Mouse (Mus musculus) C2C12 (cell line): ENCODE results near the gene Gm17087. TPM values are rescaled to one million over a fixed set of nuclear protein-coding genes. Genes with fewer than 3 reads are reported as not detected.

Experiments used
- H3K27me3 ChIP-seq: one replicate; pipeline ENCODE4 v1.6.1; 2011; ENCODE audit not compliant: control insufficient read depth, insufficient read depth, insufficient read length
- H3K36me3 ChIP-seq: one replicate; pipeline ENCODE4 v1.6.1; 2011; ENCODE audit not compliant: control insufficient read depth, insufficient read depth
- H3K4me3 ChIP-seq: one replicate; pipeline ENCODE4 v1.5.1; 2011; ENCODE audit warnings: mild to moderate bottlenecking, control low read depth; ENCODE audit not compliant: poor library complexity, insufficient read depth, severe bottlenecking
- H3K79me2 ChIP-seq: one replicate; pipeline ENCODE4 v1.6.1; 2011; ENCODE audit not compliant: control insufficient read depth, insufficient read depth
- H3K79me3 ChIP-seq: one replicate; pipeline ENCODE4 v1.6.1; 2011; ENCODE audit warnings: low read depth, control low read depth
- H3ac ChIP-seq: one replicate; pipeline ENCODE3; 2011; ENCODE audit warnings: low read depth; ENCODE audit not compliant: control insufficient read depth, insufficient read length
- CEBPB ChIP-seq: IDR thresholded peaks from one replicate; pipeline ENCODE4 v1.6.1; 2011; ENCODE audit warnings: low read depth, mild to moderate bottlenecking, control low read depth, moderate library complexity
- CTCF ChIP-seq: IDR thresholded peaks from one replicate; pipeline ENCODE4 v1.5.1; 2011; ENCODE audit not compliant: control insufficient read depth, insufficient read depth, insufficient read length
- FOSL1 ChIP-seq: IDR thresholded peaks from one replicate; pipeline ENCODE4 v1.8.0; 2011; ENCODE audit warnings: mild to moderate bottlenecking, low read length; ENCODE audit not compliant: poor library complexity, insufficient read depth, severe bottlenecking
- MAX ChIP-seq: IDR thresholded peaks from one replicate; pipeline ENCODE4 v1.6.1; 2011; ENCODE audit warnings: mild to moderate bottlenecking, control low read depth
- MYOD1 ChIP-seq: IDR thresholded peaks from one replicate; pipeline ENCODE4 v1.6.1; 2011; ENCODE audit warnings: low read depth; ENCODE audit not compliant: control insufficient read depth, insufficient read length
- MYOG ChIP-seq: IDR thresholded peaks from one replicate; pipeline ENCODE4 v1.6.1; 2011; ENCODE audit not compliant: control insufficient read depth, insufficient read length; ENCODE audit errors: extremely low read depth
- USF1 ChIP-seq: IDR thresholded peaks from one replicate; pipeline ENCODE4 v1.6.1; 2011; ENCODE audit warnings: low read depth, mild to moderate bottlenecking, control low read depth, moderate library complexity
- polyA plus RNA-seq: library from polyadenylated mRNA; unstranded; fragments of >200 nt; fragmentation: generic; extraction: Trizol; gene quantifications from one replicate; pipeline ENCODE4 v1.2.1, GENCODE M21; 2012; ENCODE audit warnings: missing spikeins

Gene Gm17087
- polyA plus RNA-seq, 1 experiment: not detected

- H3K79me3 ChIP-seq: no peaks in the 10 kb centered on the region
- TF ChIP-seq MYOD1 (no peak), CEBPB (no peak), MYOG (no peak), USF1 (no peak), MAX (no peak), FOSL1 (no peak), CTCF (no peak)
- H3K79me2 ChIP-seq: no peaks in the 10 kb centered on the region
- H3ac ChIP-seq: no peak overlapping the region
- H3K27me3 ChIP-seq: no peaks in the 10 kb centered on the region
- no peak overlapping the region for H3K4me3 ChIP-seq
- no peaks in the 10 kb centered on the region for H3K36me3 ChIP-seq
Measured at GRCm38 (mm10) chr17:8552346-8553035, 14.3 kb downstream of the Gm17087 start.

GRCm38 (mm10) chr17:8551641-8552040 lies 15.1 kb downstream of the Gm17087 start:
- Histone ChIP-seq H3ac (no peak overlapping the region), H3K27me3 (no peaks in the 10 kb centered on the region), H3K4me3 (no peak overlapping the region), H3K79me3 (no peaks in the 10 kb centered on the region), H3K36me3 (no peaks in the 10 kb centered on the region), H3K79me2 (no peaks in the 10 kb centered on the region)
- TF ChIP-seq MYOG: no peak
- no peak for TF ChIP-seq MAX
- TF ChIP-seq FOSL1: no peak
- no peak for TF ChIP-seq USF1
- no peak for TF ChIP-seq MYOD1
- TF ChIP-seq CTCF: no peak
- no peak for TF ChIP-seq CEBPB

- Histone ChIP-seq H3K27me3 (no peaks in the 10 kb centered on the region), H3ac (no peak overlapping the region), H3K36me3 (no peaks in the 10 kb centered on the region), H3K4me3 (no peak overlapping the region), H3K79me3 (no peaks in the 10 kb centered on the region), H3K79me2 (no peaks in the 10 kb centered on the region)
- no peak for TF ChIP-seq CEBPB
- TF ChIP-seq MAX: no peak
- no peak for TF ChIP-seq CTCF
- no peak for TF ChIP-seq FOSL1
- TF ChIP-seq MYOD1: no peak
- no peak for TF ChIP-seq MYOG
- TF ChIP-seq USF1: no peak
Measured at GRCm38 (mm10) chr17:8548733-8549132, 18.0 kb downstream of the Gm17087 start.

- Histone ChIP-seq H3K36me3 (no peaks in the 10 kb centered on the region), H3K79me3 (no peaks in the 10 kb centered on the region), H3K4me3 (no peak overlapping the region), H3K27me3 (no peaks in the 10 kb centered on the region), H3K79me2 (no peaks in the 10 kb centered on the region), H3ac (no peak overlapping the region)
- TF ChIP-seq MYOG (no peak), CTCF (no peak), MAX (no peak), MYOD1 (no peak), CEBPB (no peak), USF1 (no peak), FOSL1 (no peak)
Measured at GRCm38 (mm10) chr17:8546366-8546765, 20.4 kb downstream of the Gm17087 start.

- H3K36me3 ChIP-seq: no peaks in the 10 kb centered on the region
- H3ac ChIP-seq: no peak overlapping the region
- TF ChIP-seq FOSL1 (no peak), MYOD1 (no peak), MAX (no peak), USF1 (no peak), MYOG (no peak), CEBPB (no peak), CTCF (no peak)
Measured at GRCm38 (mm10) chr17:8541974-8542538, 24.7 kb downstream of the Gm17087 start.

GRCm38 (mm10) chr17:8538102-8538501 lies 28.6 kb downstream of the Gm17087 start:
- no peaks in the 10 kb centered on the region for H3K79me3 ChIP-seq
- no peak for TF ChIP-seq MAX
- TF ChIP-seq CTCF: no peak
- TF ChIP-seq USF1: no peak
- TF ChIP-seq CEBPB: no peak
- no peak for TF ChIP-seq FOSL1
- TF ChIP-seq MYOD1: no peak
- no peak for TF ChIP-seq MYOG
- H3ac ChIP-seq: no peak overlapping the region
- no peaks in the 10 kb centered on the region for H3K27me3 ChIP-seq
- no peaks in the 10 kb centered on the region for H3K79me2 ChIP-seq
- H3K36me3 ChIP-seq: no peaks in the 10 kb centered on the region
- no peak overlapping the region for H3K4me3 ChIP-seq

More at GRCm38 (mm10) chr17:8541974-8542538, 24.7 kb downstream of the Gm17087 start:
- Histone ChIP-seq H3K79me2 (no peaks in the 10 kb centered on the region), H3K79me3 (no peaks in the 10 kb centered on the region), H3K27me3 (no peaks in the 10 kb centered on the region), H3K4me3 (no peak overlapping the region)
